Mouse (Mus musculus) thymus, postnatal 0 days (tissue): Measurements from ENCODE around the gene Nup210l. TPM values are rescaled to one million over a fixed set of nuclear protein-coding genes. Genes with fewer than 3 reads are reported as not detected.

Experiments used
- DNase-seq: peaks from one replicate; pipeline ENCODE4 v3.0.0-alpha.2; 2015; ENCODE audit warnings: low spot score
- polyA plus RNA-seq: library from polyadenylated mRNA; unstranded; fragments of >200 nt; fragmentation: Nextera tagmentation; extraction: Ambion mirVana; gene quantifications from 2 replicates; pipeline ENCODE4 v1.2.1, GENCODE M21; 2015

Nup210l gene
- polyA plus RNA-seq: 0.15 and 0.27 TPM in 2 replicates

DNA sequence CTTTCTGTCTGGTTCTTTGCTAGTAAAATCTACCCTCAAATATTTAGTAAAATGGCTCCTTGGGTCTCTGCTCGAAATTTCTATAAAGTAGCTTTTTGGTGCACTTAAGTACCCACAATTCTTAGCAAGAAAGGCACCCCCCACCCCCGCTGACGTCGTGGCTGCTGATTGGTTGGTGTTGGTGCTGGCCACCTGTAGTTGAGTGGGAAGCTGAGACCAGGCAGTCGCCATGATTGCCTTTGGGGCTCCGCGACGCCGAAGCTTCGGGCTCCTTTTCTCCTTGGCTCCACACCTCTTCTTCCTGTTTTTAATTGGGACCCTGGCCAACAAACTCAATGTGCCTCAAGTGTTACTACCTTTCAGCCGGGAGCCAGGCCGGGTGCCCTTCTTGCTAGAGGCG lies at the start of gene Nup210l:
Gene Nup210l (plus strand): TSS at position 195 of the 400 bp plus-strand sequence.
- DNase-seq: no peak

GRCm38 (mm10) chr3:90061549-90061948 lies 42.4 kb upstream of the Nup210l start:
- DNase-seq: no peak

DNA sequence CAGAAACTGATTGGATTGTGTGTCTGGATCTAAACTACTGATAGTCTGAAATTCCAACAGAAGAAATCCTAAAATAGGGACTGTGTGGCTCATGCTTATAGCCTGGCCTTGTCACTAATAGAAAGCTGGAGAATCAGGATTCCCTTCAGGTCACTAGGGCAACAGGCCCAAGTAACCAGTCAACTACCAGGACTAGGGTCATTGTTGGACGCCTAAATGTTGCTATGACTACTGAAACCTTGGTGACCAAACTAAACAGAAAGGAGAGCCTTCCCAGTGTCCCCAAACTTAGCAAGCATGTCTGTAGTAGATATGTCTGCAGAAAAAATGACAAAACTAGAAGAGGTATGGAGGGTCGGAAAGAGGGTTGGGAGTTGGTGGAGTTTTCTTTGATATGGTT lies 41.4 kb upstream of the Nup210l start:
- no peak for DNase-seq

- DNase-seq: no peak
Measured at GRCm38 (mm10) chr3:90064383-90064782, 39.5 kb upstream of the Nup210l start.

DNA sequence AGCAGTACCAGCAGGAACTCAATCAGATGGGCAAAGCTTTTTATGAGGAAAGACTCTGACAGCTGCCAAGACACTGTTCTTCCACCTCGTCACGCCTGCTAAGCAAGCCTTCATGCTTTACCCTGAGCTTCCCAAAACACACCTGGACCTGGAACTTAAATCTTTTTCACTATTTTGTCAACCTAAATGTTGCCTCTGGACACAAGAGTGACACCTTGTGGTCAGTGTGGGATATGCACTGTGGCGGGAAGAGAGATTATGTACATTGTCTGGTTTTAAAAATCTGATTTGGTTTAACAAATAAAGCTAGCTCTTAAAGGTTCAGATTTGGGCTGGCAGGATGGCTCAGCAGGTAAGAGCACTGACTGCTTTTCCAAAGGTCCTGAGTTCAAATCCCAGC lies 38.4 kb upstream of the Nup210l start:
- peak; percentile 68 for DNase-seq

GRCm38 (mm10) chr3:90067851-90068250 lies 36.1 kb upstream of the Nup210l start:
- no peak for DNase-seq

GRCm38 (mm10) chr3:90069688-90070087 lies 34.2 kb upstream of the Nup210l start:
- DNase-seq: no peak

- DNase-seq: no peak
Measured at GRCm38 (mm10) chr3:90072294-90072693, 31.6 kb upstream of the Nup210l start, which contains the start of gene Tpm3. TSS of gene Tpm3 (plus strand) at chr3:90072649.

GRCm38 (mm10) chr3:90076921-90077716 lies 26.8 kb upstream of the Nup210l start:
- DNase-seq: peak; percentile 84

DNA sequence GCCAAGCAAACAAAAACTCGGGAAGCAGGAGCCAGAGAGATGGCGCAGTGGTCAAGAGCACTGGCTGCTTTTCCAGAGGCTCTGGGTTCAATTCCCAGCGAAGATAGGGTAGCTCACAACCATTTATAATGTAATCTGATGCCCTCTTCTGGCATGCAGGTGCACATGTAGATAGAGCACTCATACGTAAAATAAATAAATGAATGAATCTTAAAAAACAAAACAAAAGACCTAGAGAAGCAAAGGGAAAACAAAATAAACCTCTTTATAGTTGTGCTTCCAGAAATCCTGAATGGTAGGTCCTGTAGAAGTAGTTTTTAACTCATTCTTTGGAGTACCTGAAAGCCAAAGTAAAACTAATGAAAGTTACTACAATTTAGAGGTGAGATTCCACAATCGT lies 25.7 kb upstream of the Nup210l start:
- DNase-seq: no peak

DNA sequence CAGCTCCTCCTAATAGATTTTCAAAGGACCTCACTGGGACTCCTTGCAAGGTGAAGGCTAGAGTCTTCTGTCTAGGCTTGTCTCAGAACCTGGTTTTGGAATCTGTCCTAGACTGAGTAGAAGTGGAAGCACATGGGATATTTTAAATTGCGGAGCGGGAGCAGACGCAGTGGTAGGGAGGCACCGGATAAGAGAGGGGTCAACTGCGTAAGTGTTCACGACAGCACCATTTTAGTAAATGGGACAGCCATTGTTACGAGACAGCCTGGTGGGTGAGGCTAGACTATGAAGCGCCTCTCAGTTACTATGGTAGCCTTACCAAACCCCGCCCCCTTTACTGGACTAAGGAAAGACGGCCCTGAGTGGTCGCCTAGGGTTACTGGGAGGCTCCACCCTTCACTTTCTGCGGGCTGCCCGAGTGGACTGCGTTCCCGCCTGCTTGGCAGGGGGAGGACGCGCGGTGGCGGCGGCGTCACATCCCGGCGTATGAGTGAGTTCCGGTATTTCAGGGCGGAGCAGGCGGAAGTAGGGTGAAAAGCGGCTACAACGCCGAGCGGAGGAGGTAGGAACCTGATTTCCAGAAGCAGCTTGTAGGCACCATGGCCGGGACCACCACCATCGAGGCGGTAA lies 24.7 kb upstream of the Nup210l start:
- peak; percentile 90 for DNase-seq

- DNase-seq: peak; percentile 89
Measured at GRCm38 (mm10) chr3:90079763-90080497, 24.0 kb upstream of the Nup210l start.

DNA sequence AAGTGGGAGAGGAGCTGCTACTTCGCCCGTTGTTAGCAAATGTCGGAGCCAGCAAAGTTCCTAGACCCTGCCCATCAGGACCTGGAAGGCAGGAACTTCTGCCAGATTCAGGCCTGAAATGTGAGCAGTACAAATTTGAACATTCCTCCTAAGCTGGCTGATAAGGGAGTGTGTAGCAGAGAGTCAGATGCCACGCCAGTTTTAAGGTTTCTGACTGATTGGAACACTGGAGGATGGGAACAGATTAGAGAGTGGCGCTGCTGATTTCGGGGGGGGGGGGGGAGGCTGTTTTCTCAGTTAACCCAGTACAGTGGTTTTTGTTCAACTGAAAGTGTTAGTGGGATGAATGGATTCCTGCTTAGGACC lies 23.5 kb upstream of the Nup210l start:
- DNase-seq: no peak

- DNase-seq: peak; percentile 21
Measured at GRCm38 (mm10) chr3:90081365-90082240, 22.3 kb upstream of the Nup210l start.

- DNase-seq: no peak
Measured at GRCm38 (mm10) chr3:90083034-90083433, 20.9 kb upstream of the Nup210l start.

DNA sequence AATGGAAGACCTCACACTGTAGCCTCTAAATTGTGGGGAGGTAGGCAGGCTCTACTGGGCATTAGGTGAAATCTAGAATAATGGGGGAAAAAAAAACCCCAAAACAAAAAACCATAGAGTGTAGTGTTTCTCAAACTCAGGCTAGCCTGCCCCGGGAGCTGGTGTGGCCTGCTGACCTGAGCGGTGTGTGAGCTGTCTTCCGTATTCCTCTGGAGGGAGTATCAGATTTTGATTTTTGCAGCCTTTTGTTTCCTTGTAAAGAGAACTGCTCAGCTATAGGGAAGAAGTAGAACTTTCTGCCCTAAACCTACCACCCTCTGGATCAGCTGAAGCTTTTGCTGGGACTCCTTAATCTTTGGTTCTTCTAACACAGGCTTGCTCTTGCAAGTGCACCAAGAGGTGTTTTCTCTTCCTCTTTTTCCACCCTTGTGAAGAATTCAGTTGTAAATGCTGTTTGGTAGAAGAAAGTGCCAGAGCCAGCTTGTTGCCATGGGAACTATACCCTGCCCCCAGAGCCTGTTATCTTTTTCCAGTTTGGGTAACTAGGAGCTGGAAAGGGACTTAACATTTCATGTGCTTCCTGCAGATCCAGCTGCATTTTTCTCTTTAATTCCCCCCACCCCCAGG lies 20.1 kb upstream of the Nup210l start:
- DNase-seq: no peak

DNA sequence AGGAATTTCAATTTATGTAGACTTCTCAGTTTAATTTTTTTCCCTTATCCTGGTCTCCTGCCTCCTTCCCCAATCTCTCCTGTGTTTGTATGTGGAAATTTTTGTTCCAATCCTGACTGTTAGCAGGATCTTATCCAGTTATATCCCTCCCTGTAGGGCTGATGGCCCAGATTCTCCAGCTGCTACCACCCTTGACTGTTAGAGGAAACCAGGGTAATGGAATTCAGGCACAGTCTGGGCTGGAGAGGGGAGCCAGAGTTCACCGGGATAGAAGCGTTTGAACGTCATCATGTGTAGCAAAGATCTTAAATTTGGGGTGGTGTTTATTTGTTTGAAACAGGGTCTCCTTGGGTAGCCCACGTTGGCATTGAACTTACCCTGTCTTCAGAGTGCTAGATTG lies 19.1 kb upstream of the Nup210l start:
- no peak for DNase-seq

DNA sequence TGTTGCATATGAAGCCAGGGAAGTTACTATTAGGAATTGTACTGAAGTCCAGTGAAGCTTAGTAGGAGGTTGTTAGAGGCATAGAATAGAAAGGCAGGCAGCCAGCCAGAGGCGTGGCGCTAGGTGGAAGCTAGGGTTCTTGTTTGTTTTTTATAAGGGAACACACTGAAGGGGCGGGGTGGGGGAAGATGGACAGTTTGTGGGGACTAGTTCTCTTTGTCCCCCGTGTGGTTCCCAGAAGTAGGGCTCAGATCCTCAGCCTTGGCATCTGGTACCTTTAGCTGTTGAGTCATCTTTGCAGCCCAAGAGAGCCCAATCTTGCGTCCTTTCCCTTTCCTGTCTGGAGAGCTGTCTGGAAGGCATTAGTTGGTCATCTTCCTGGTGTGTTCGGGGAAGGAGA lies 18.7 kb upstream of the Nup210l start:
- no peak for DNase-seq

DNA sequence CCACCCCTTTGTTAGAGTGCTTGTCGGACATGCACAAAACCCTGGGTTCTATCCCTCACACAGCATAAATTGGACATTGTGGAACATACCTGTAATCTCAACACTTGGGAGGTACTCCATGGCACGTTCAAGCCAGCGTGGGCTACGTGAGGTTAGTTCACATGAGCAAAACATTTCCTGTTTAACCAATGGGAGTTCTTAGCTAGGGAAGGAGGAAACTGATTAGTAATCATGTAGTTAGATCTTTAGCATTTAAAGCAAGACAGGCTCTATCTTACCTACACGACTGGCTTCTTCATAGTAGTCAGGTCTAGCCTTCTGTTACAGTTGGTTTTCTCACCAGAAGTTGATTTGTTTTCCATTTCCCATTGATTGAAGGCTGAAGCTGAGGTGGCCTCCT lies 17.9 kb upstream of the Nup210l start:
- no peak for DNase-seq

GRCm38 (mm10) chr3:90088617-90089016 lies 15.3 kb upstream of the Nup210l start:
- DNase-seq: no peak

DNA sequence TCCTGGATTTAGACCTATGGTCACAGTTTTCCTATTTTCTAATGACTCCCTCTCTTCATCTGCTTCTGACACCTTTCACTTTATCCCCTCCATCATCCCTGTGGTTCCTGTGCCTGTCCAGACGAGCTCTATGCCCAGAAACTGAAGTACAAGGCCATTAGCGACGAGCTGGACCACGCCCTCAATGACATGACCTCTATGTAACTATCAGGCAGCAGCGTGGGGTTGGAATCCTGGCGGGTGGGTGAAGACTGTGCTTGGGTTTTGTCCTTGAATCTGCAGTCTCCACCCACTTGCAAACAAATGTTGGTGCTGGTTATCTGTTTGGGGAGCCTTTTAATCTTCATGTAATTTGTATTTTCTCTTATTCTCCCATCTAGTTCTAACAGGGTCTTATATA lies 13.0 kb upstream of the Nup210l start:
- no peak for DNase-seq
